Mouse (Mus musculus): Measurements from ENCODE around the gene Taf4. TPM values are rescaled to one million over a fixed set of nuclear protein-coding genes. Genes with fewer than 3 reads are reported as not detected.

The Taf4 gene
- total RNA-seq, 2 experiments from 2014 or later: 7.6 to 7.7 TPM

- intact Hi-C loops (cut with DNase I; ENCODE audit: low total_unique reads): loop anchor here (5.0 kb wide), 1 partner anchor 1252 kb away; no protein-coding TSS in a partner anchor
- no peak for DNase-seq
These were observed 91.9 kb downstream of the Taf4 start for GRCm38 (mm10) chr2:179884561-179884960.

- peak; percentile 30 for DNase-seq
- intact Hi-C loops (cut with DNase I; ENCODE audit: low total_unique reads): loop anchor here (10.0 kb wide), 1 partner anchor 813 kb away; no protein-coding TSS in a partner anchor
These were observed 98.8 kb downstream of the Taf4 start for GRCm38 (mm10) chr2:179877551-179878215.

GRCm38 (mm10) chr2:179875147-179875546, 101.3 kb downstream of the Taf4 start:
- DNase-seq: peak; percentile 60
- intact Hi-C loops (cut with DNase I; ENCODE audit: low total_unique reads): loop anchor here (10.0 kb wide), 1 partner anchor 810 kb away; no protein-coding TSS in a partner anchor

- intact Hi-C loops (cut with DNase I; ENCODE audit: low total_unique reads): loop anchor here (2.0 to 10.0 kb wide), 3 partner anchors 43 to 809 kb away; no protein-coding TSS in a partner anchor
- DNase-seq: no peak
These were observed 103.1 kb downstream of the Taf4 start for GRCm38 (mm10) chr2:179873315-179873714.

GRCm38 (mm10) chr2:179872724-179873123, 103.7 kb downstream of the Taf4 start:
- intact Hi-C loops (cut with DNase I; ENCODE audit: low total_unique reads): loop anchor here (2.0 to 10.0 kb wide), 3 partner anchors 42 to 808 kb away; no protein-coding TSS in a partner anchor

GRCm38 (mm10) chr2:179869871-179870270, 106.6 kb downstream of the Taf4 start:
- peak; percentile 19 for DNase-seq
- intact Hi-C loops (cut with DNase I; ENCODE audit: low total_unique reads): loop anchor here (10.0 kb wide), 1 partner anchor 805 kb away; no protein-coding TSS in a partner anchor

More at GRCm38 (mm10) chr2:179872724-179873123, 103.7 kb downstream of the Taf4 start:
- peak; percentile 23 for DNase-seq

GRCm38 (mm10) chr2:179867669-179868068, 108.8 kb downstream of the Taf4 start:
- intact Hi-C loops (cut with DNase I; ENCODE audit: low total_unique reads): no loop called here
- DNase-seq: no peak

- DNase-seq: no peak
- intact Hi-C loops (cut with DNase I; ENCODE audit: low total_unique reads): no loop called here
These were observed 111.3 kb downstream of the Taf4 start for GRCm38 (mm10) chr2:179865097-179865496.

- intact Hi-C loops (cut with DNase I; ENCODE audit: low total_unique reads): no loop called here
- no peak for DNase-seq
These were observed 113.2 kb downstream of the Taf4 start for GRCm38 (mm10) chr2:179863266-179863665.

GRCm38 (mm10) chr2:179862676-179863075, 113.8 kb downstream of the Taf4 start:
- intact Hi-C loops (cut with DNase I; ENCODE audit: low total_unique reads): no loop called here
- no peak for DNase-seq

Other genes starting within 250 kb of the Taf4 start
- gene Lsm14b, start 48.3 kb upstream of the Taf4 start, total RNA-seq (2021): 10 to 100 TPM; 43.7 to 45.0 TPM
- gene Psma7, start 65.8 kb upstream of the Taf4 start, total RNA-seq (2021): 100 to 1,000 TPM; 130 to 143 TPM
- gene Ss18l1, start 65.9 kb upstream of the Taf4 start, total RNA-seq (2021): 1 to 10 TPM; 1.8 to 2.2 TPM
- gene Mtg2, start 93.9 kb upstream of the Taf4 start, total RNA-seq (2021): 10 to 100 TPM in 1 of 2 experiments, 1 to 10 TPM in 1; 9.5 to 10.9 TPM
- gene Hrh3, start 127.8 kb upstream of the Taf4 start, total RNA-seq (2021): under 1 TPM; 0.23 to 0.33 TPM
- 10 to 100 TPM; 15.8 to 17.2 TPM for gene Osbpl2, start 142.7 kb upstream of the Taf4 start, total RNA-seq (2021)
- gene Adrm1, start 194.8 kb upstream of the Taf4 start, total RNA-seq (2021): 10 to 100 TPM; 95.7 to 97.3 TPM
- 10 to 100 TPM; 17.9 to 18.0 TPM for gene Lama5, start 249.2 kb upstream of the Taf4 start, total RNA-seq (2021)